Mouse (Mus musculus): ENCODE data around the gene Cnn1.
"Not testable (repeated sequence)": the region's sequence is repeated elsewhere in the genome, so short reads cannot be mapped to it uniquely, and the experiment has no call there.

The Cnn1 gene

DNA sequence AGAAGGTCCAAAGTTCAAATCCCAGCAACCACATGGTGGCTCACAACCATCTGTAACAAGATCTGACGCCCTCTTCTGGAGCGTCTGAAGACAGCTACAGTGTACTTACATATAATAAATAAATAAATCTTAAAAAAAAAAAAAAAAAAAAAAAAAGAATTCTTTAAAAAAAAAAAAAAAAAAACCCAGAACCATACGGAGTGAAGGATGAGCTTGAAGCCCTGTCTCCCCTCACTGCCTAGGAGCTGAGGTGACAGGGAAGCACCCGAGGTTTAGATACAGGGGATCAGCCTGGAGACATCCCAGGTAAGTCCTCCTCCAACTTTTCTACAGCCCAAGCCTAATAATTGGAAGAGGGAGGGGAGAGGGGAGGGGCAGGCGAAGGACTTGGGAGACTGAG lies 23.2 kb upstream of the Cnn1 start:
- DNase-seq (ENCODE audit: extremely low read depth, low read depth) = not testable (repeated sequence)

DNA sequence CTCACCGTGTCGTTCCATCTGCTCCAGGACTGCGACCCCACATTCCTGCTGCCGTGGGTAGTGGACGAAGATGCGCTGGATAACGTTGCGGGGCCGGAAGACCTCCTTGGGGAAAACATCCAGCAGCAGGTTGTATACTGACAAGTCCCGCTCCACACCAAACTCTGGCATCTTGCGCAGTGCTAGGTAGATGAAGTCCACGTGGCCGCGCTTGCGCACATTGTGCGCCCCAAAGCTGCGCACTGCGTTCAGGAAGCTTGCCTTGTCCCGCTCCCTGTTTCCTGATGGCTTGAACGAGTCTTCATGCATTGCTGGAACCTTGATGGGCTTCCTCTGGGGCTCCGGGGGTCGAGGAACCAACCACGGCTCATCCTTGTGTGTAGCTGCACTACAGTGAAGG lies 22.8 kb upstream of the Cnn1 start:
- no peak for DNase-seq (ENCODE audit: extremely low read depth, low read depth)

DNA sequence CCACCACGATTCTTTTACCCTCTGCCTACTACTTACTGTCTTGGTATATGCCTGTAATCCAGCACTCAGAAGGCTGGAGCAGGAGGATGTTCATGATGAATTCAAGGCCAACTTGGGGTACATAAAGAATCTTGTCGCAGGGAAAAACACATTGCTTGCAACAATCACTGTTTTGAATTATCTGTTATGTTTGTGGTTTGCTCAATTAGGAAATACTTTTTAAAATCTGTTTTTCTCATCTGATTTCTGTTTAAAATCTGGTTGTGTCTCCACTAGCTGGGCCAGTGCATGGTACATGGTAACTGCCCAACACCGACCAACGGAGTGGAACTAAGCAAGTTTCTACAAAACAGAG lies 14.4 kb upstream of the Cnn1 start:
- DNase-seq (ENCODE audit: extremely low read depth, low read depth) = no peak

DNA sequence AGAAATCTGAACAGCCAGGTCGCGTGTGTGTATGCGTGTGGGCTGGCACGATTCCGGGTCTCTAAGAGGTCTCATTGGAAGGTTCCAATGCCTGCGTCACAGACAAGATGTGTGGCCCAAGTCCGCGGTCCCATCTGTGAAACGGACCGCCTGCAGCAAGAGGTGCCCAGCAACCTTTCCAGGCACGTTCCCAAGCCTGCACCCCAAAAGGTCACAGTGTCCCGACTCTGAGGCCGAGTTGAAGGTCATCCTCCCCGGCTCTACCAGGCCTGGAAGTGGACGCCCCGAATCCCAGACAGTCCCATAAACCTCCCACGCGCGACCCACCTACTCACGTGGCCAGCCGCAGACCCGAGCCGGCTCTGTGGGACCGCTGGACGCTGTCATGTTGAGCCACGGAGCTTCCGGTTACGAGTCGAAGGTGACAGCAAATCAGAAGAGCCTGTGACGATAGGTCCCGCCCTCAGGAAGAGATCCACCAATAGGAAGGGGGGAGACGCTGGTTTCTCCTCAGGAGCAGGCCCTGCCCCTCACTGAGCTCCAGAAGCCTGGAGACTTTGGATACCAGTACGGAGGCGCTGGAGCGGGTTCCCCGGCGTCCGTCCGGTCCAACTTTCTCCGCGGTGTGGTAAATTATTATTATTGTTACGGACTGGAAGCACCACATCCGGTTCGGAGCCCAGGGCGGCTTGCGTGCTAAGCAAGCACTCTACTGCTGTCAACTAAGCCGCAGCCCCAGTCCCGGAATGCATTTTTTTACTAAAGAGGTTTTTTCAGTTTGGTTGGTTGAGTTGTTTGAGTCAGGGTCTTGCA lies 13.8 kb upstream of the Cnn1 start, which contains the start of gene Ecsit:
Gene Ecsit, minus strand, starts transcription at position 417 of the 813 bp plus-strand sequence.
- peak; percentile 97 for DNase-seq (ENCODE audit: extremely low read depth, low read depth)

DNA sequence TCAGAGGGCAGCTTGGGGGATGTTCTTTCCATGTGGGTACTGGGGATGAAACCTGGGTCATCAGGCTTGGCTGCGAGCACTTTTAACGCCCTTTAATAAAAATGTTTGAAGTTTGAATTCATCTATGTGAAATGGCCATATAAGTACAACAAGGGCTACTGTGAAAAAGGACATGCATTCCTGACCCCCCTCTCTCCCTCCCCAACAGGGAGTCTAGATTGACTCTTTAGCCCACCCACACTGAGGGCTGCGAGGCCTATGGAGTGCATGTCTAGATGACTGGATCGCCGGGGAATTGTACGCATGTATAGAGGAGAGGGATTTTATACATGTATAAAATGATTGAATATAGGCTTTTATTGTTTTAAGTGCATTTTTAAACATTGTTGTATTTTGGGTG lies 13.0 kb upstream of the Cnn1 start:
- DNase-seq (ENCODE audit: extremely low read depth, low read depth) = no peak

DNA sequence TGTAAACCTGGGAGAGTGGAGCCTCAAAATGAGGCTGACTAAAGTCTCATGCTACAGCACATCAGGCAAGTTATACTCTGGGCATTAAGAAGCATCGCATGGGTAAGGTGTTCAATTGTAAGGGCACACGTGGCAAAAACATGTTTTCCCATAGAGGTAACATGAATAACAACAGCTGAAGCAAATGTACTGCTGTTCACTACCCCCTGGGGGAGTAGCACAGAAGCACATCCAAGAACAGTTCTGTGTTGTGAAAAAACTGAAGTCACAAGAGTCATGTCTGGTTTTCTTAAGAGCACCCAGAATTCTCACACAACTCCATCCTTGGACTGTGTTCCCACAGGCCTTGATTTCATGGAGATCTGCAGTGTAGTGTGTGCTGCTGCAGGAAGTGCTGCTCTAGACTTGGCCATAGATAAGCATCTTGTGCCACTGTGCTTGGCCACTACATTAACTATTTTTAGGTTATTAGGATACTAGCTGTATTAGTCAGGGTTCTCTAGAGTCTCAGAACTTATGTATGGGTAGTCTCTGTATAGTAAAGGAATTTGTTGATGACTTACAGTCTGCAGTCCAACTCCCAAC lies 11.9 kb upstream of the Cnn1 start:
- DNase-seq (ENCODE audit: extremely low read depth, low read depth) = no peak

DNA sequence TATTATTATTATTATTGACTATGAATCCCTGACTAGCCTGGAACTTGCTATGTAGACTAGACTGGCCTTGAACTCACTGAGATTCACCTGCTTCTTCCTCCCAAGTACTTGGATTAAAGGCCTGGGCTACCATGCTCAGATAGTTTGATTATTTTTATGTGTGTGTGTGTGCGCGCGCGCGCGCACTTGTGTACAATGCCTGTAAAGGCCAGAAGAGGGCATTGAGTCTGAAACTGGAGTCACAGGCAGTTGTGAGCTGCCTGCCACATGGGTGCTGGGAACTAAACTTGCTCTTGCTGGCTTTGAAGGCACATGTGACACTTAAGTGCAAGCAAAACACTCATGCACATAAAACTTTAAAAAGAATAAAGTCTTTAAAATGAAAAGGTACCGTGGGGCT lies 9.7 kb upstream of the Cnn1 start:
- no peak for DNase-seq (ENCODE audit: extremely low read depth, low read depth)

DNA sequence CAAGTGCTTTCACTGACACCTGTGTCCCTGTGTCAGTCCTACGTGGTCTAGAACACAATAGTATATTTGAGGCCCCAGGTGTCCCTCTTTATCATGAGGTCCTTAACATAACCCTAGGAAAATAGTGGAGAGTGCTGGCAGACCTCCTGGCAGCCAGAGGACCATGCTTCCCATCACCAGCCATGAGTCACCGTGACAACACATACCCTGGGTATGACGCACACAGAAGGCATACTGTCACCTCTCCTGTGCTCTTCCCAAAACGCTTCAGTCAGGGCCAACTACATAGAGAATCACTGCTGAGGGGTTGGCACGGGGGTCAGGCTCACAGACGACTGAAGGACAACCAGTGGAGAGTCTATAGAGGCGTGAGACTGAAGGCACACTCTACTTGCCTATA lies 9.0 kb upstream of the Cnn1 start:
- no peak for DNase-seq (ENCODE audit: extremely low read depth, low read depth)

DNA sequence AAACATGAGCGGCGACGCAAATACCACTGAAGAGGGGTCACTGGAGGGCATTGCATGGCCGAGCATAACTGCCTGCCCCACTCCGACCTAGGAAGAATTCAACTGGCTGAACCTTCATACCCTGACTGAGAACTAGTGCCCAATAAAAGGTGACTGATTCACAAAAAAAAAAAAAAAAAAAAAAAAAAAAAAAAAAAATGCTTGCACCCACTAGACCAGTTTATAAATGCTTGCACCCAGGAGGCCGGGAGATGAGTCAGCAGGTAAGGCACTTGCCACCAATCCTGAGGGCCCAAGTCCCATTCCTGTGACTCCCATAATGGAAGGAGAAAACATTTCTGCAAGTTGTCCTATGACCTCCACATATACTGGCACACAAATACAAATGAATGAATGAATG lies 6.3 kb upstream of the Cnn1 start:
- no peak for DNase-seq (ENCODE audit: extremely low read depth, low read depth)

DNA sequence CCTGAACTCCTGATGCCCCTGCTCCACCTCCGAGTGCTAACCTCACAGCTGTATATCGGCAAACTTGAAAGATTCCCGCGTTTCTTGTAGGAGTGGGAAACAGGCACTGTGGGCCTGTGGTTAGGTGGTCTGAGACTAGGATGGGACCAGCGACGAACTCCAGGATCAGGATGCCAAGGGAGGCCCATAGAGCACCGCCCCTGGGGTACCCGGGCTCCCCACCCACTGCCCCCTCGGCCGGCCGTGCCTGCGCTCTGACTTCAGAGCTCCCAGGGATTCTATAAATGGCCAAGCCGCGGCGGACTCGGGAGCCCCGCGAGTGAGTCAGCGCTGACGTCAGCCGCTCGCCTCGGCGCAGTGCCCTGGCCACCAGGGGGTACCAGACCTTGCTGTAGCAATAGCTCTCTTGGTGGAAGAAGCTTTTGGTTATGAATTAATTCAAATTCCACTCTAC lies 3.1 kb upstream of the Cnn1 start:
- peak; percentile 80 for DNase-seq (ENCODE audit: extremely low read depth, low read depth)

DNA sequence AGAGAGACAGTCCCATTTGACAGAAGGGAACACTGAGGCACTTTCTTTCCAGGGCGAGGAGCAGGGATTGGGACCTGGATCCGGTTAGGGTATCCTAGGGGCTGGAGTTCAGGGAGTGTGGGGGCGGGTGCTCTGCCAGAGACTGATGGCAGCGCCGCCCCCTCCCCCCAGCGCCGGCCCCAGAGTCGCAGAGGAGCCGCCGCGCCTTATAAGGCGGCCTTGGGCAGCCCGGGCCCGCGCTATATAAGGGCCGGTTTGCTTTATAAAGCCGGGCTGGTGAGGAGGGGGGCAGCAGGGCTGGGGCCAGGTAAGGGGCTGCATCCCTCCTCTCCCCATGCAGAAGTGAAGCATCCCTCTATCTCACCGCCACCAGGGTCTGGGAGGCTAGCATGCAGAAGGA lies 906 bp downstream of the Cnn1 start:
- no peak for DNase-seq (ENCODE audit: extremely low read depth, low read depth)

DNA sequence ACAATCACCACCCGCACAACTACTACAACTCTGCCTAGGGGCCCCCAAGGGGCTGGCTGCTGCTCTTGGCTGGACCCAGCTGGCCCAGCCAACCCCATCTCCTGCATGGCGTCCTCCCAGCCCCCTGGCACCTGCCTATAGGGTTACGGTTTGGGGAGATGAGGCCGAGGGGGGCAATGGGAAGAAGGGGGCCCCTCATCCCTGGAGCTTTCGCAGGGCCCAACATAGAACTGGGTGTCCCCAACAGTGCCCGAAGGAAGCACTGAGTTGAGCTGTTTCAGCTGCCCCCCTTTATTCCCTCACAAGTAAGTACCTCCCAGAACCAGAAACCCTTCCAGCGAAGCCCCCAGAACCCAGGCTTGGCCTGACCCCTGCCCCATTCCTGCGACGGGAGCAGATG lies 9.2 kb downstream of the Cnn1 start:
- no peak for DNase-seq (ENCODE audit: extremely low read depth, low read depth)

DNA sequence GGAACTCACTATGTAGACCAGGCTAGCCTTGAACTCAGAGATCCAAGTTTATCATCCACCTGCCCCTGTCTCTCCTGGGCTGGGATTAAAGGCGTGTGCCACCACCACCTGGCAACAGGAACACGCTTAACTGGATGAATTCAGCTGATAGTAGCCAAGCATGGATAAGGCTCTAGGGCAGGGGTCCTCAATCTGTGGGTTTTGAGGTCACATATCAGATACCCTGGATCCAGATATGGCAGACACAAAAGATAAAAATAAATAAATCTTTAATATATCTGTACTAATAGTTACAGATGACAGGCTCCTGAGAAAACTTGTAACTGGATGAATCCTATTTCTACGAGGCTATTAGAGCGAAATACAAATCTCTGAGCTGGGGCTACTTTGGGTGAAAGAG lies 16.6 kb downstream of the Cnn1 start:
- no peak for DNase-seq (ENCODE audit: extremely low read depth, low read depth)

DNA sequence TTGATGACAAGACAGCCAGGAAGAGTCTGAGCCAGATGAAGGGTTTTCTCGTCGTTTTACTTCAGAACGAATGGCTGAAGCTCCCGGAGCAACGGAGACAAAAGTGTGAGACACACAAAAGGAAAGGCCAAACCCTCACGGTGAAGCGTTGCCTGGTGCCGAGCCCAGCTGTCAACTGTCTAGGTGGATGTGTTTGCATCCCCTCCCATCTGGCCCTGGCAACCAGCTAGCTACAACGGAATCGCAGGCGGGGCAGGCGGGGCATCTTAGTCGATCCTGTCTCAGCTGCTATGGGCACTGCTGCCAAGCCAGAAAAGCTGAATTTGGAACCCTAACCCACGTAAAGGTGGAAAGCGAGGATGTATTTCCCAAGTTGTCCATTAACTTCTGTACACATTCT lies 17.1 kb downstream of the Cnn1 start:
- DNase-seq (ENCODE audit: extremely low read depth, low read depth) = no peak

DNA sequence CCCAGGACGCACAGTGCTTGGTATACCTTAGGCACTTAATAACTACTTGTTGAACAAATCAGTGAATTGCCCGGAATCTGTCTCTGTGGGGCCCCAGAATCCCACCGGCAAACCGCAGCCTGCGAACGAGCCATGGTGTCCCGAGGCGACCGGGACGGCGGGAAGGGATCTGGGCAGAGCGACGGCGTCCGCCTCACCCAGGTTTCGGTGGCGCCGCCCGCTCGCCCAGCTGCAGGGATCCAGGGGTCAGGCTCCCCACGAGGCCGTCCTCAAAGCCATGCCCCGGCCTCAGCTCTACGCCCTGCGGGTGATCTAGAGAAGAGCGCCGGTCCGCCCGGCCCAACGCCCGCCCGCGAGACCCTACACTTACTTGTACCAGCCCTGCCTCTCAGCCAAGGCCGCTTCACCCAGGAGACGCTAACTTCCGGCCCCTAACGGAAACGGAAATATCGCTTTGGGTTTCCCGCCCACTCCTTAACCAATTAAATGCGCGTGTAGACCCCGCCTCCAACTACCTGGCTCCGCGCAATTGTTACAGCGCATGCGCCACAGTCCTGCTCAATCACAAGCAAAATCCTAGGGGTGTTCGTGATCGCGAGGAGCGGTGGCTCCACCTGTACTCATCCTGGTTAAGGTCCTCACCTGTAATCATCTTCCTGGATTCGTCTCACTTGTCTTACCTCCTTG lies 17.9 kb downstream of the Cnn1 start, which contains the start of gene Elof1:
Gene Elof1, minus strand, starts transcription at position 433 of the 687 bp plus-strand sequence.
- DNase-seq (ENCODE audit: extremely low read depth, low read depth) = peak; percentile 98

DNA sequence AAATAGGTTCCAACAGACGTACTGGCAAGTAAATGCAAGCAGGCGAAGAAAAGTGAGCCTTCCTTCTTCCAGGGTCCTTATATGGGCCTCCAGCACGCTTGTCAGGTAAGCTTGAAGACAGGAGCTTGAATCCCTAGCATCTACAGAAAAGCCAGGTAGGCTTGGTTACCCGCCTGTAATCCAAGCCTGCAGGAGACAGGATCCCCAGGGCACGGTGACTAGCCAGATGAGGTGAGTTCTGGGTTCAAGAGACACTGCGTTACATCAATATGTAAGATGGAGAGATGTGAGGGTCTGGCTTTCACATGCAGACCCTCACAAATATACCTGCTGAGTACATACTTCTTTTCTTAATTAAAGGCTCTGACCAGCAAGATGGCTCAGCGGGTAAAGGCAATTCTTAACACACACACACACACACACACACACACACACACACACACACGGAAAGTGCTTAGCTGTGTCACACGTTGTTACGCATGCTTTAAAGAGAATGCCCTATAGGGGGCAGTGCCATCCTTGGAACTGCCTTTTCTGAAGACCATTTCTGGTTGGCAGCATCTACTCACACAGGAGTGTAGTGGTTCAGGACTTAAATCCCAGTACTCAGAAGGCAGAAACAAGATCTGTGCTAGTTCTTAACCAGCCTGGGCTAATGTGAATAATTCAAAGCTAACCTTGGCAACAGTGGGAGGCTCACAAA lies 18.9 kb downstream of the Cnn1 start:
- DNase-seq (ENCODE audit: extremely low read depth, low read depth) = peak; percentile 86

DNA sequence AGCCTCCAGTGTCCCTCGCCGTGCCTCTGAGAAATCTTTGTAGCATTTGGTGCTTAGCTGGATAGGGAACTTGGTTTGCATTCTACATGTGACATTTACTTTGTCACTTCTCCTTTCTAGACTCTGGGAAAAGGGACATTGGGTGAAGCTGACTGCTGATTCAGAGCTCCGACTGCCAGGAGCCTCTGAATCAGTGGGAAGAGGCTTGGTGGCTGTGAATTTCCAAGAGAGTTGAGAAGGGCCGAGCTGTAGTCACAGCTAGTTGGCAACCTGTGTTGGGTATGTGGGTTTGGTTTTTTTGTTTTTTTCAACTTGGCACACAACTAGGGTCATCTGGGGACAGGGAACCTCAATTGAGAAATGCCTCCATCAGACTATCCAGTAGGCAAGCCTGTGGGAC lies 20.5 kb downstream of the Cnn1 start:
- DNase-seq (ENCODE audit: extremely low read depth, low read depth) = no peak

DNA sequence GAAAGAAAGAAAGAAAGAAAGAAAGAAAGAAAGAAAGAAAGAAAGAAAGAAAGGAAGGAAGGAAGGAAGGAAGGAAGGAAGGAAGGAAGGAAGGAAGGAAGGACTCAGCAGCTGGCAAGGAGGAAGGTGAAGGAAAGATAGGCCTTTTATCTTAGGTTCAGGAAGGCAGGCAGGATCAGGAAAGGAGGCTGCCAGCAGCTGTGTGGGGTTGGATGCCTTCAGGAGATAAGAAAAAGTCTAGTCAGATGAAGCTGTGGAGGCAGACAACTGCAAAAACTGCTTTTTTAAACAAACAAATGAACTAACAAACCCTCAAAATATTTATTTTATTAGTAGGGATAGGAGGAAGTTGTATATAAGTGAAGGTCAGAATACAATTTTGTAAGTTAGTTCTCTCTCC lies 22.5 kb downstream of the Cnn1 start:
- DNase-seq (ENCODE audit: extremely low read depth, low read depth) = peak; percentile 29

DNA sequence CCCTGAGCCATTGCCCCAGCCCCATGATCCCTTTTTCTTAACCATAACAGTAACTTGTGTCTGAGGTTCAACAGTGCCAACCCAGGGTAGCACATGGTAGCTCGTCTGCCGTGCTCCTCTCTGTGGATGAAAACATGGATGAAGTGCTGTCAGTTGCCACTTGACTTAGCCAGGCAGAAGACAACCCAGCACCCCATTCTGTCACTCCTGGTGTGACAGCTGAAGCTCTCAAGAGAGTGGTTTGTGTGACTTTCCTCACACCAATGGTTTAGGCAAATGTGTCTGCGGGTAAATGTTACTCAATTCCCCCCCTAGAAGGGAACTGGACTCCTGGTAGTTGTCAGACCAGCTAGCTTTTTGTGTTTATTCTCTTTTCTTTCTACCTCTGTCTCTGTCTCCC lies 23.0 kb downstream of the Cnn1 start:
- no peak for DNase-seq (ENCODE audit: extremely low read depth, low read depth)

DNA sequence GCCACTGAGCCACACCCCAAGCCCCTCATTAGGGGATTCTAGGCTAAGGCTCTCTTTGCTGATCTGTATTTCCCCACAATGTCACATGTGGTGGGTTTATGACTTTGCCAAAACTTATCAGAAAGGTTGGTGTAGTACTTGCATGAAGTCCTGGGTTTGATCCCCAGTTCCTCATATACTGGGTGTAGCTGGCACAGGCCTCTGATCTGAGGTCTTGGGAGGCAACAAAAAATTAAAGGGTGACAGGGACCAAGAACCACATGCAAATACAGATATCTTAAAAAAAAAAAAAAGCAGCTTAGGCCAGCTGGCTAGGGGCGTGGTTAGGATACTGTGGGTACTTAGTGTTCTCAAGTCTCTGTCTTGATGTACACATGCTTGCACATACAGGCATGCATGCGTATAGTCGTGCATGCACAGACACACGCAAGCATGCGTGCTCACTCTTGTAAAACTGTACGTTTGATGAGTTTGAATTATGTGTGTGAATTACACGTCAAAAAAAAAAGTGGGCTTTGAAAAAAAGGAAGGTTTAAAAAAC lies 24.1 kb downstream of the Cnn1 start:
- peak; percentile 53 for DNase-seq (ENCODE audit: extremely low read depth, low read depth)

DNA sequence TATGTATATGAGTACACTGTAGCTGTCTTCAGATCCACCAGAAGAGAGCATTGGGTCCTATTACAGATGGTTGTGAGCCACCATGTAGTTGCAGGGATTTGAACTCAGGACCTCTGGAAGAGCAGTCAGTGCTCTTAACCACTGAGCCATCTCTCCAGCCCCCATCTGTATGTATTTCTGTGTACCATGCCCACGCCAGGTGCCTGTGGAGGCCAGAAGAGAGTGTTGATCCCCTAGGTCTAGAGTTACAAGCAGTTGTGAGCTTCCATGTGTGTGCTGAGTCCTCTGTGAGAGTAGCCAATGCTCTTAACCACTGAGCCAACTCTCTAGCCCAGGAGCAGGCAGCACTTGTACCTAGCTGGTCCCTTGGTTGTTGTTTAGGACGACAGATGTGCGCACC lies 25.2 kb downstream of the Cnn1 start:
- DNase-seq (ENCODE audit: extremely low read depth, low read depth) = no peak

Data from MEL-GATA-1-ER (cell line).